Mouse (Mus musculus): ENCODE measurements around the gene Acta1. TPM values are rescaled to one million over a fixed set of nuclear protein-coding genes. Genes with fewer than 3 reads are reported as not detected.

Acta1 gene
- polyA plus RNA-seq, 1 experiment from 2014 or later = 411 TPM

DNA sequence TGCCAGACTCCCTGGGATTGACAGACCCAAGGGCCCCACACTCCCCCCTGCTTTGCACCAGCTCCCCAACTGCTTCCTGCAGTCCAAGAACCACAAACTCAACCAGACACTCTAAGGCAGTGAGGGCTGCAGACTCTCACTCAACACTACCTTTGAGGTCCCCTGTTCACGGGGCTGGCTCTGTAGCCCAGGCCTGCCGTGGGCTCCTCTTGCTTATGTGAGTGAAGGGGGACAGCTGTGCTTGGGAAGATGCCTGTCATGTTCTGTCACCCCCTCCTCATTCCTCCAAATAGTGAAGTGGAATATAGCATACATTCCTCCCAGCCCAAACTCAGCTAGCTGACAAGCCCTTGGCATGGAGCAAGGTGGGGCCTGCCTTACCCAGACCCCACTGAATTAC is 12.1 kb downstream of the Acta1 start:
- 65% methylated on average over 2 of the region's 2 CpGs for WGBS
- H3K36me3 ChIP-seq = no peaks in the 10 kb centered on the region
- H3K27ac ChIP-seq = no peak overlapping the region
- H3K4me1 ChIP-seq = peaks cover 12% of the 10 kb centered on the region
- H3K4me2 ChIP-seq (replicated peaks) = no peak overlapping the region
- no peak overlapping the region for H3K4me3 ChIP-seq
- H3K9me3 ChIP-seq = no peaks in the 10 kb centered on the region
- ATAC-seq (ENCODE audit: low FRiP score, low read depth) = no peak
- H3K27me3 ChIP-seq = peaks cover 38% of the 10 kb centered on the region
- H3K9ac ChIP-seq = no peak overlapping the region

DNA sequence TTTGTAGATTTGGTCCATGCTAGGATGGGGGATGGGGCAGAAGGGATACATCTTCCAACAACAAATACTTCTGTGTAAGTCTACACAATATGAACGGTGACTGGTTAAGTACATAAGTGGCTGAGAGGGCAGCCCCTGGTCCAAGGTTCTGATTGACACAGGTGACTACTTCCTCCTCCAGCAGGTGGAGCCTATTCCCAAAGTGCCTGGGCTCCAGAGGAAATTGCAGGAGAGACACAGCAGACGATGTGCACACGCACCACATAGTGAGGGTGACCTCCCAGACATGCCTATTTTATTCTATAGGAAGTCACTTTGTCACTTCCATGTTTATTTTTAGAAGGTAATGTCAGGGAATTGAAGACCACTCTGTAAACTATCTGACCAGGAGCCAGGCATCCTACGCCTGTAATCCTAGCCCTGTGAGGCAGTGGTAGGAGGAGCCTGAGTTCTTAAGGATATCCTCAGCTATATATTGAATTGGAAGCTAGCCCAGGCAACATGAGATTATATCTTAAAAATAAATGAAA is 13.7 kb downstream of the Acta1 start:
- ATAC-seq (ENCODE audit: low FRiP score, low read depth) = no peak
- Histone ChIP-seq H3K4me2 (replicated peaks) (no peak overlapping the region), H3K9me3 (no peaks in the 10 kb centered on the region), H3K4me1 (peaks cover 12% of the 10 kb centered on the region), H3K9ac (no peak overlapping the region), H3K4me3 (no peak overlapping the region), H3K36me3 (no peaks in the 10 kb centered on the region), H3K27me3 (peaks cover 26% of the 10 kb centered on the region), H3K27ac (no peak overlapping the region)
- 42% methylated on average over 4 of the region's 4 CpGs for WGBS

DNA sequence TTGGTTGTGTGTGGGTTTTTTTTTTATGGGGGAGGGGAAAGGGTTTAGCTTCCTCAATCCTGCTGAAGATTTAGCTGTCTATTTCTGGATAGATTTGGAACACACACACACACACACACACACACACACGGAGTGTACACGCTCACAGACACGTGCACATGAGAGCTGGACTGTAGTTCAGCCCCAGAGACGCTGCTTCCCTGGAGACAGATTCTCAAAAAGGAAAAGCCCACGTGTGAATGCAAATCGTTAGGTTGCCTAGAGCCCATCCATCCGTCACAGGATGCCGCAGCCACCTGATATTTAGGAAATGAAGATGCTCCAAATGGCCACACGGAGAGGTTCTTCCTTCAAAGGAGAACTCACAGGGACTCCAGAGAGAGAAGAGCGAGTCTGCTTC is 14.3 kb downstream of the Acta1 start:
- 67% methylated on average over 10 of the region's 10 CpGs for WGBS
- Histone ChIP-seq H3K27me3 (peaks cover 19% of the 10 kb centered on the region), H3K36me3 (no peaks in the 10 kb centered on the region), H3K4me2 (replicated peaks) (no peak overlapping the region), H3K27ac (no peak overlapping the region), H3K4me1 (peaks cover 12% of the 10 kb centered on the region), H3K4me3 (no peak overlapping the region), H3K9ac (no peak overlapping the region), H3K9me3 (no peaks in the 10 kb centered on the region)
- no peak for ATAC-seq (ENCODE audit: low FRiP score, low read depth)

DNA sequence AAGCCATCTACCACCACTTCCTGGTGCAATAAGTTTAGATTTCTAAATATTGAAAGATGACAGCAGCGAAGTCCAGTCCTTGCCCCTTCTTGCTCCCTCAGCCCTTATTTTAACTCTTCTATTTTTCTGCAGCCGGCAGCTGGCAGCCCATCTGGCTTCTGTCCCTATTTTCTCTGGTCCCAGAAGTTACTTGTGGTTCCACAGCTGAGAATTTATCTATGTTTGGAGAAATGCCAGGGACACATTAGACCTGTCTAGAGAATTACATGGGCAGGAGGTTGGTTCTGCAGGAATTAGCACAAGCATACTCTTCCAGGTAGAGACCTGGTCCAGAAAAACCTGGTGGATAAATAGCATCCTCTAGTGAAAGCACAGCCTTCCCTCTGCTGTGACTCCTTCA is 16.7 kb downstream of the Acta1 start:
- no peaks in the 10 kb centered on the region for H3K36me3 ChIP-seq
- no peak overlapping the region for H3K4me3 ChIP-seq
- H3K9me3 ChIP-seq = no peaks in the 10 kb centered on the region
- H3K4me2 ChIP-seq (replicated peaks) = no peak overlapping the region
- H3K9ac ChIP-seq = no peak overlapping the region
- no peak overlapping the region for H3K27ac ChIP-seq
- WGBS = 66% methylated on average over 2 of the region's 2 CpGs
- H3K4me1 ChIP-seq = no peaks in the 10 kb centered on the region
- no peaks in the 10 kb centered on the region for H3K27me3 ChIP-seq
- ATAC-seq (ENCODE audit: low FRiP score, low read depth) = no peak

DNA sequence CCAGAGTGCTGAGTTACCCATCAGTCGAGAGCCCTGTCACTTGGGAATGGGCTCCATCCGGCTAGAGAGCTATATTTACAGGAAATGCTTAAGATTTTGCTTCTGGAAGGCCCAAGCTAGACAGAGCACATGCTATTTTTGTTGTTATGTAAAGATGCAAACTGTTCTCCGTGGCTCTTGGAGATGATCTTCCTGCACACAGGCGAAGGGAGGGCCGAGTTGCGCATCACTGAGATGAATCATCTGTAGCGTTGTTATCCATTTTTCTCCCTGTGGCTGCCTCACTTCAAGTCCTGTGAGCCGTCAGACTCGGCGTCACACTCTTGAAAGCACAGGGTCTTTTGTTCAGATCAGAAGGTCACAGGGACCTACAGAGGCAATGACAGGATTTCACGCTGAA is 20.2 kb downstream of the Acta1 start:
- no peak overlapping the region for H3K4me2 ChIP-seq (replicated peaks)
- 85% methylated on average over 11 of the region's 11 CpGs for WGBS
- no peaks in the 10 kb centered on the region for H3K36me3 ChIP-seq
- ATAC-seq (ENCODE audit: low FRiP score, low read depth) = no peak
- H3K4me3 ChIP-seq = no peak overlapping the region
- no peak overlapping the region for H3K9ac ChIP-seq
- 0 out of 2 replicates have a peak, but pooled peaks cover 4% of the 10 kb centered on the region for H3K4me1 ChIP-seq
- H3K27ac ChIP-seq = no peak overlapping the region
- no peaks in the 10 kb centered on the region for H3K9me3 ChIP-seq
- no peaks in the 10 kb centered on the region for H3K27me3 ChIP-seq

DNA sequence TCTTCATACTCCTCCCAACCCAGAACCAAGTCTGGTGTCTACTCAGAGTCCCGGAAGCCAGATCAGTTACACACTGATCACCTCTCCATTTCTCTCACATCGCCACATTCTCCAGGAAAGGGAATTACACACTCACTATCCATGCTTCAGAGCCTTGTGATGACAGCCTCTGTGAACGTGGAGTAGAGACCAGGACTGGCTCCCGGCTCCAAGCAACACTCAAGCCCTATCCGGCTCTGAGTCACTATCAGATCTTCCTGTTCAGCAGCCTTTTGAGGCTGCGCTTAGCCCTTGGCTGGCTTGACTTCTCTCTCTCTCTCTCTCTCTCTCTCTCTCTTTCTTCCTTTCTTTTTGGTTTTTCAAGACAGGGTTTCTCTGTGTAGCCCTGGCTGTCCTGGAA is 21.2 kb downstream of the Acta1 start:
- H3K36me3 ChIP-seq = no peaks in the 10 kb centered on the region
- no peak for ATAC-seq (ENCODE audit: low FRiP score, low read depth)
- 80% methylated on average over 6 of the region's 6 CpGs for WGBS
- no peaks in the 10 kb centered on the region for H3K27me3 ChIP-seq
- 0 out of 2 replicates have a peak, but pooled peaks cover 4% of the 10 kb centered on the region for H3K4me1 ChIP-seq
- no peak overlapping the region for H3K4me2 ChIP-seq (replicated peaks)
- no peak overlapping the region for H3K9ac ChIP-seq
- no peak overlapping the region for H3K4me3 ChIP-seq
- H3K27ac ChIP-seq = no peak overlapping the region
- no peaks in the 10 kb centered on the region for H3K9me3 ChIP-seq

DNA sequence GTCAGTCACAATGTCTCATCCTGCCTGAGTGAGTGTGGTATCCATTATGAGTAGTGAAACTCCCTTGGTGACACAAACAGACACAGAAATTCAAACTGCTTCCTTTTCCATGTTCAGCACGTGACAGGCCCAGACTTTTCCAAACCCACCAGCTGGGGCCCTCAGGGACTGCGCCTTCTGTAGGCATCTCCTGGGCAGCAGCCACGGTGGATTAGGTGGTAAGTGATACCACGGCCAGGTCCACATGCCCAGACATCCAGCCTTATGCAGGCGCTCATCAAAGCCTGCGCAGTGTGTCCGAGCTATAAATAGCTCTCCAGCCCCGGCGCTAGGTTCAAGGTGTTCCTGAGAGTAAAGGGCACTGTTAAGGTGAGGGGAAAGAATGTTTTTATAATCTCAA is 22.5 kb downstream of the Acta1 start:
- Histone ChIP-seq H3K4me3 (no peak overlapping the region), H3K27me3 (no peaks in the 10 kb centered on the region), H3K9ac (no peak overlapping the region), H3K27ac (no peak overlapping the region), H3K4me1 (0 out of 2 replicates have a peak, but pooled peaks cover 4% of the 10 kb centered on the region), H3K9me3 (no peaks in the 10 kb centered on the region), H3K36me3 (no peaks in the 10 kb centered on the region), H3K4me2 (replicated peaks) (no peak overlapping the region)
- 54% methylated on average over 9 of the region's 9 CpGs for WGBS
- no peak for ATAC-seq (ENCODE audit: low FRiP score, low read depth)

DNA sequence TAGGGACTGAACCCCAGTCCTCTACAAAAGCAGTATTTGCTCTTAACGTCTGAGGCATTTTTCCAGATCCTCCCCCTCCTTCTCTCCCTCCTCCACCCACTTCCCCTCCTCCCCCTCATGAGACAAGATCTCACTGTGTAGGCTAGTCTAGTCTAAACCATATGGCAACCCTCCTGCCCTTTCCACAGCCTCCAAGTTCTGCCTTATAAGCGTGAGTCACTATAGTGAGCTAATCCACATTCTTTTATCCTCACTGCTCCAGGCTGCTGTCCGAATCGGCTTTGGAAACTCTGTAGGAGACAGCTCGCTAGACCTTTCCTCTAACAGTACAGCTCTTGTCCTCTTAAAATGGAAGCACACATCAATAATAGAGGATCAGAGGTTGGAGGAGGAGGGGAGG is 27.6 kb downstream of the Acta1 start:
- WGBS = 33% methylated on average over 5 of the region's 5 CpGs
- Histone ChIP-seq H3K4me2 (replicated peaks) (no peak overlapping the region), H3K27ac (no peak overlapping the region), H3K27me3 (peaks cover 28% of the 10 kb centered on the region), H3K9me3 (no peaks in the 10 kb centered on the region), H3K4me3 (no peak overlapping the region), H3K36me3 (no peaks in the 10 kb centered on the region), H3K4me1 (0 out of 2 replicates have a peak, but pooled peaks cover 2% of the 10 kb centered on the region), H3K9ac (no peak overlapping the region)
- ATAC-seq (ENCODE audit: low FRiP score, low read depth) = no peak

DNA sequence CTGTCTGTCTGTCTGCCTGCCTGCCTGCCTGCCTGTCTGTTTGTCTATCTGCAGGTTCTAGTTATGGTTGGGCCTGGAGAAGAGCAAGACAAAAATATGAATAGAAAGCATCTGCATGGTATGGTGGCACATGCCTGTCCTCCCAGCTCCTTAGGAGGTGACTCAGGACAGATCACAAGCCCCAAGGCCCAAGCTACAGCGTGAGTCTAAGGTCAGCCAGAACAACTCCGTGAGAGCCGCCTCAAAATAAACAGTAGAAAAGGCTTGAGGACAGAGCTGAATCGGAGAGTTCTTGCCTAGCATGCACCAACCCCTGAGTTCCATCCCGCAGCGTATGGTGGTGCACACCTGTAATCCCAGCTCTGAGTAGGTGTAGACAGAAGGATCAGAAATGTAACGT is 28.8 kb downstream of the Acta1 start:
- no peaks in the 10 kb centered on the region for H3K36me3 ChIP-seq
- no peak for ATAC-seq (ENCODE audit: low FRiP score, low read depth)
- 79% methylated on average over 7 of the region's 7 CpGs for WGBS

DNA sequence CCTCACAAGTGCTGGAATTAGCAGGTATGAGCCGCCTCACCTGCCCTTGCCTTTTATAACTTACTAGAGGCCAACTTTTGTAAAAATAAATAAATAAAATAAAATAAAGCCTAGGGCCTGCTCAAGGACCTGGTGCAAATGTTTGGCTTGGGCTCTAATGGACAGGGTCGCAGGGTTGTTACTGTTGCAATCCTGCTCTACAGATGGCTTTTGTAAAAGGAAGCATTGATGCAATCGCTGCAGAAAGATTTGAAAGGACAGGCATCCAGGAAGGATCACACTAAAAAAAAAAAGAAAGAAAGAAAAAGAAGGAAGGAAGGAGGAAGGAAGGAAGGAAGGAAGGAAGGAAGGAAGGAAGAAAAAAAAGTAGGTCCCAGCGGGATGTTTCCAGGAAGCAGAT is 34.2 kb downstream of the Acta1 start:
- Histone ChIP-seq H3K9me3 (no peaks in the 10 kb centered on the region), H3K36me3 (no peaks in the 10 kb centered on the region), H3K4me2 (replicated peaks) (peak overlapping the region; percentile 94), H3K4me3 (peak overlapping the region; percentile 77), H3K4me1 (peaks cover 12% of the 10 kb centered on the region; the same call in 1 of the 2 replicates), H3K27ac (no peak overlapping the region), H3K9ac (no peak overlapping the region), H3K27me3 (peaks cover 44% of the 10 kb centered on the region)
- 74% methylated on average over 4 of the region's 4 CpGs for WGBS
- ATAC-seq (ENCODE audit: low FRiP score, low read depth) = no peak

More for the DNA sequence above, 28.8 kb downstream of the Acta1 start:
- H3K9ac ChIP-seq = no peak overlapping the region
- no peaks in the 10 kb centered on the region for H3K9me3 ChIP-seq
- H3K4me3 ChIP-seq = no peak overlapping the region
- no peak overlapping the region for H3K27ac ChIP-seq
- H3K27me3 ChIP-seq = peaks cover 36% of the 10 kb centered on the region
- no peaks in the 10 kb centered on the region for H3K4me1 ChIP-seq
- H3K4me2 ChIP-seq (replicated peaks) = no peak overlapping the region

DNA sequence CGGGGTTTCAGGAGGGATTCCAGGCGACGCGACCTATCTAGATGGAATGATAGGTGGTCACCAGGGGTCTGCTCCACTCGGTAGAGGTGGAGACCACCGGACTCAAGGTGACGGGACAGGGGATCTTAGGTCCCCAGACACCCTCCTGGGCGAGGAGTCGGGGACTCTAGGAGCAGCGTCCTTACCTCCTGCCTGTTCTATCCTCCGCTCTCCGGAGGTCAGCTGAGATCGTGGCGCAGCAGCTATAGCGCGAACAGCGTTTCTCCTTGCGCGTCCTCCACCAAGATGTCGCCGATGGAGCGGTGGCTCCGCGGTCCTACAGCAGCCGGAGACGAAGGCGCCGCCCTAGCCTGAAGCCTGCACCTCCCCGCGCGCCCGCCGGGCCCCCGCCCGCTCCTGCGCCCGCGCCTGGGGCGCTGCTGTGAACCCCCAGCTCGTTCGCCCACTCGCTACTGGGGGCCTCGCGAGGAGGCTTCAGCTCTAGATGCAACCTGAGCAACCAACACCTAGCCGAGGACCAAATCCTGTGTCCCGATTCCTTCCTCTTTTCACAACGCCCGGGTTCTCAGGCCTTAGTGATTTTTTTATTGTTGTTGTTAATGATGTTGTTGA is 34.8 kb downstream of the Acta1 start, which contains the start of gene Ccsap:
TSS of gene Ccsap (minus strand) at position 562 of the 612 bp plus-strand sequence.
- no peaks in the 10 kb centered on the region for H3K36me3 ChIP-seq
- H3K4me1 ChIP-seq = peaks cover 12% of the 10 kb centered on the region; the same call in 1 of the 2 replicates
- WGBS = 2% methylated on average over 48 of the region's 48 CpGs
- no peak for ATAC-seq (ENCODE audit: low FRiP score, low read depth)
- peak within 1 kb of the TSS; percentile 94 for H3K4me2 ChIP-seq (replicated peaks)
- H3K9ac ChIP-seq = peak within 1 kb of the TSS; percentile 72
- peaks cover 1% of the 10 kb centered on the region; the same call in 1 of the 2 replicates for H3K9me3 ChIP-seq
- peaks cover 42% of the 10 kb centered on the region for H3K27me3 ChIP-seq
- peak within 1 kb of the TSS; percentile 77 for H3K4me3 ChIP-seq
- peak within 1 kb of the TSS; percentile 8; the same call in 1 of the 2 replicates for H3K27ac ChIP-seq

DNA sequence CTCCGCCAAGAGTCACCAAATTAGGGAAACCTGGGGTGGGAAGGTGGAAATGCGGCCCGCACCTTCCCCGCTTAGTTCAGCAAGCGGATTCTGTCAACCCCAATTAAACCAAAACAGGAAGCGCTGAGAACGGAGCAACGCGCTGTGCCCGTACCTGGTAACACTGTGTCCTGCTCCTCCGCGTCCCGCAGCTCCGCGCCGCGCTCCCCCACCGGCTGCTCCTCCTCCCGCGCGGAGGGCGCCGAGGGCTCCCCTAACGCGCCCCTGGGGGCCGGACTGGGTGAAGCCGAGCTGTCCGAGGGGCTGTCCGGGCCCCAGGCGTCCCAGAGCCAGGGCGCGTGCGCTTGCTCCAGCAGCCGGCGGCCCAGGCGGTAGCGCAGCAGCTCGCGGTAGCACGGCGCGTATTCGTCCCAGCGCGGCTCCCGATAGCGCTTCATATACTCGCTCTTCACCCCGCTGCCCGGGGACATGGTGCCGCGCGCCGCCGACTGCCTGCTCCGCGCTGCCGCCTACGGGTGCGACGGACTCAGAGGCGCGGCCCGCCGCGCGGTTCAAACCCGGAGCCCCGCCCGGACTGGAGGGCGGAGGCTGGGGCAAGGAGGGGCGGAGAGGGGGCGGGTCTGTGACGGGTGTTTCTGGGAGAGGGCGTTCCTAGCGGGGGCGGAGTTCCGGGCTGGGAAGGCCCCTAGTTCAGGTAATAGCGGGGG is 35.5 kb downstream of the Acta1 start:
- Histone ChIP-seq H3K27me3 (peaks cover 36% of the 10 kb centered on the region), H3K36me3 (no peaks in the 10 kb centered on the region), H3K4me2 (replicated peaks) (peak overlapping the region; percentile 94), H3K4me1 (peaks cover 12% of the 10 kb centered on the region; the same call in 1 of the 2 replicates), H3K4me3 (peak overlapping the region; percentile 77), H3K9ac (peak overlapping the region; percentile 72), H3K27ac (no peak overlapping the region), H3K9me3 (peaks cover 4% of the 10 kb centered on the region; the same call in 1 of the 2 replicates)
- under 1% methylated on average over 75 of the region's 79 CpGs for WGBS
- peak; percentile 96 for ATAC-seq (ENCODE audit: low FRiP score, low read depth)
